Mouse (Mus musculus) stomach, postnatal 0 days (tissue): ENCODE measurements around the gene Spaca9. TPM values are rescaled to one million over a fixed set of nuclear protein-coding genes. Genes with fewer than 3 reads are reported as not detected.

ENCODE experiments used
- ATAC-seq: fragments of 200-750 bp; cut with Nextera tagmentation; 2 replicates; pipeline ENCODE4 v1.8.0; 2017; ENCODE audit not compliant: low FRiP score, low TSS enrichment
- DNase-seq: peaks from one replicate; pipeline ENCODE4 v3.0.0-alpha.2; 2016; ENCODE audit warnings: low spot score
- H3K27ac ChIP-seq: fragments of 300-500 bp; sonication (generic); replicated peaks from 2 replicates; pipeline ENCODE4 v1.5.1; 2014; ENCODE audit warnings: mild to moderate bottlenecking, control low read depth
- H3K27me3 ChIP-seq: fragments of 300-500 bp; sonication (generic); 2 replicates; pipeline ENCODE4 v1.6.1; 2014; ENCODE audit warnings: low read length; ENCODE audit not compliant: control insufficient read depth, insufficient read depth
- H3K36me3 ChIP-seq: fragments of 300-500 bp; sonication (generic); 2 replicates; pipeline ENCODE4 v1.6.1; 2014; ENCODE audit warnings: low read length, mixed read lengths; ENCODE audit not compliant: control insufficient read depth, insufficient read depth
- H3K4me1 ChIP-seq: fragments of 300-500 bp; sonication (generic); replicated peaks from 2 replicates; pipeline ENCODE4 v1.6.1; 2014; ENCODE audit warnings: antibody characterized with exemption; ENCODE audit not compliant: control insufficient read depth, insufficient read depth
- H3K4me2 ChIP-seq: fragments of 300-500 bp; sonication (generic); replicated peaks from 2 replicates; pipeline ENCODE4 v1.6.1; 2014; ENCODE audit warnings: low read depth, mild to moderate bottlenecking, control low read depth, moderate library complexity
- H3K4me3 ChIP-seq: fragments of 300-500 bp; sonication (generic); 2 replicates; pipeline ENCODE4 v1.5.1; 2014; ENCODE audit warnings: low read depth, low read length, control low read depth
- H3K9ac ChIP-seq: fragments of 300-500 bp; sonication (generic); 2 replicates; pipeline ENCODE4 v1.6.1; 2014; ENCODE audit warnings: mild to moderate bottlenecking, low read length, control low read depth, mixed read lengths
- H3K9me3 ChIP-seq: fragments of 300-500 bp; sonication (generic); 2 replicates; pipeline ENCODE4 v1.6.1; 2016; ENCODE audit warnings: low read length; ENCODE audit not compliant: control insufficient read depth
- CTCF ChIP-seq: IDR thresholded peaks from 2 replicates; pipeline ENCODE4 v1.5.1; 2016; ENCODE audit warnings: antibody characterized with exemption, low read depth, mild to moderate bottlenecking, moderate library complexity
- EP300 ChIP-seq: optimal IDR thresholded peaks from 2 replicates; pipeline ENCODE3; 2016; ENCODE audit warnings: antibody characterized with exemption
- WGBS: fragments of 180-500 bp; shearing (Covaris S2); extraction: QIAGEN DNeasy Blood & Tissue Kit; methylation state at CpG from one replicate; pipeline ENCODE4 v1.1.7; 2014; 5-methylcytosine and 5-hydroxymethylcytosine counted together
- polyA plus RNA-seq: library from polyadenylated mRNA; unstranded; fragments of >200 nt; fragmentation: Nextera tagmentation; extraction: Ambion mirVana; gene quantifications from 2 replicates; pipeline ENCODE4 v1.2.1, GENCODE M21; 2015

Gene Spaca9
- polyA plus RNA-seq, result 0.57 and 0.69 TPM in 2 replicates

GRCm38 (mm10) chr2:28699361-28700335 is at the start of gene Spaca9, which contains the start of gene Ak8:
Gene Spaca9, minus strand, starts transcription at chr2:28699727.
Gene Ak8, plus strand, starts transcription at chr2:28700164.
- Histone ChIP-seq H3K27me3 (no peaks in the 10 kb centered on the region), H3K4me2 (peak within 1 kb of the TSS; percentile 95), H3K4me3 (peak within 1 kb of the TSS; percentile 63), H3K9me3 (no peaks in the 10 kb centered on the region), H3K9ac (peak within 1 kb of the TSS; percentile 60), H3K36me3 (no peaks in the 10 kb centered on the region), H3K27ac (0 out of 2 replicates have a peak within 1 kb of the TSS, but pooled peaks have one; percentile 53), H3K4me1 (0 out of 2 replicates have a peak, but pooled peaks cover 5% of the 10 kb centered on the region)
- 1% methylated on average over 53 of the region's 53 CpGs for WGBS
- TF ChIP-seq CTCF (no peak), EP300 (no peak)
- peak; percentile 87 for ATAC-seq
- DNase-seq, result peak; percentile 86

DNA sequence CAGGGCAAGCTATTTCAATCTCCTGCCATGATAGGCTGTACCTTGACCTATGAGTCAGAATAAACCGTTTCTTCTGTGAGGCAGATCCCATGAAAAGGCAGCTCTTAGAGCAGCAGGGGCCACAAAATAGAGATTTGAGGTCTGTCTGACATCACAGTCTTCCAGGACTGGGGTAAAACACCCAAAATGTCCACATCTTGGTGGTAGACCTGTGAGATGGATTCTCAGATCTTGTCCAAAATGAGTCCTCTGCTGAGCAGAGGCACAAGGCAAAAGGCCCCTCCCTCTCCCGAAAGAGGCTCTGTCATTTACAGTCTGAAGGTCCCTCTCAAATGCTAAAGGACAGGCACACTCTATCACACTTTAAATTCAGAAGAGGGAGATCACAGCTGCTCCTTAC is 48.2 kb upstream of the Spaca9 start:
- no peak for DNase-seq
- no peaks in the 10 kb centered on the region for H3K36me3 ChIP-seq
- no peak for ATAC-seq
- no peak overlapping the region for H3K4me3 ChIP-seq
- no peak for TF ChIP-seq CTCF
- no peak for TF ChIP-seq EP300
- no peaks in the 10 kb centered on the region for H3K9me3 ChIP-seq
- H3K9ac ChIP-seq, result no peak overlapping the region
- 78% methylated on average over 2 of the region's 2 CpGs for WGBS
- no peak overlapping the region for H3K4me2 ChIP-seq
- no peak overlapping the region for H3K27ac ChIP-seq
- no peaks in the 10 kb centered on the region for H3K27me3 ChIP-seq
- no peaks in the 10 kb centered on the region for H3K4me1 ChIP-seq

DNA sequence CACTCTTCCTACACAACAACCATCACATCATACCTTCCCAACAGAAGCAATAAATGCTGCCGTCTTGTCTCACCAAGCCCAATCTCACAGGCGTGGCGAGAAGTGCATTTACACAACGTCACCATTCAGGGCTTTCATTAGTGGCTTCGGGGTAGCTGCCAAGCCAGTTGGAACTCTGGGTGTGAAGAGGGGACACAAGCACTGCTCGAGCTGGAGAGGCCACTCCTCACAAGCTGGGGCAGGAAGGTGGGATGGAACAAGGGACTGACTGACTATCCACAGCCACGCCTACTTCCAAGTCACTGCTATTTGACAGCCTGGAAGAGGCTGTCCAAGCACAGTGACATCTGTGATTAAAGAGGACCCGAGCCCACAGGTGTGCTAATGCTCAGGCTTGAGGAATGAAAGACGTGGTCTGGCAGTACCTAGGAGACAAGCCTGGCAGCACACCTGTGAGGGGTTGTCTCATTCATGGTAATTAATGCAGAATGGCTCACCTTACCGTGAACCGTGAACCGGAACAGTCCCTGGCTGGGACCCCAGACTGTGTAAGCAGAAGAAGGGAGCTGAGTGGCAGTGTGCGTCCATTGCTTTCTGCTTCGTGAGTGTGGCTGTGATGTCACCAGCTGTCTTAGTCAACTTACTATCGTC is 47.3 kb upstream of the Spaca9 start:
- Histone ChIP-seq H3K36me3 (no peaks in the 10 kb centered on the region), H3K27me3 (no peaks in the 10 kb centered on the region), H3K4me1 (no peaks in the 10 kb centered on the region), H3K4me3 (no peak overlapping the region), H3K9me3 (no peaks in the 10 kb centered on the region), H3K4me2 (no peak overlapping the region), H3K27ac (no peak overlapping the region), H3K9ac (no peak overlapping the region)
- DNase-seq (no peak), ATAC-seq (no peak; the same call in 1 of the 2 replicates)
- TF ChIP-seq EP300 (no peak), CTCF (no peak)
- 46% methylated on average over 15 of the region's 15 CpGs for whole genome bisulfite sequencing

DNA sequence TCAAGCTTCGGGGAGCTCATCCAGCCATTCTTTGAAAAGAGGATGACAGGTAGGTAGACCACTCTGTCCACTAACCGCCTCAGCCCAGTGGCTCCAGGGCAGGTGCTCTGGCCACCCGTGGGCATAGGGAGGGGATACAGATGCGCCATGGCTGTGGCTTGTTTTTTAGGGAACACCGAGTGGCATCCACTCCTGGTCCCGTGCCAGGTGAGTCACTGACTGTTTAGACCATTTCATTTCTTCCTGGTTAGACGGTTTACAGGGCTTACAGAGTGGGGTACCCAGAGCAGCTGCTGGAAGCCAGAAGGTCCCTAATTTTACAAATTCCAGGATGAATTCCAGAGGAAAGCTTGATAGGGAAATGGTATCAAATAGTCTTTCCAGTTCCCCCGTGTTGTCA is 43.2 kb upstream of the Spaca9 start:
- Histone ChIP-seq H3K4me1 (no peaks in the 10 kb centered on the region), H3K9me3 (no peaks in the 10 kb centered on the region), H3K27ac (no peak overlapping the region), H3K27me3 (no peaks in the 10 kb centered on the region), H3K4me3 (no peak overlapping the region), H3K9ac (no peak overlapping the region), H3K36me3 (no peaks in the 10 kb centered on the region), H3K4me2 (no peak overlapping the region)
- ATAC-seq (no peak), DNase-seq (no peak)
- TF ChIP-seq CTCF (no peak), EP300 (no peak)
- 52% methylated on average over 8 of the region's 8 CpGs for WGBS

DNA sequence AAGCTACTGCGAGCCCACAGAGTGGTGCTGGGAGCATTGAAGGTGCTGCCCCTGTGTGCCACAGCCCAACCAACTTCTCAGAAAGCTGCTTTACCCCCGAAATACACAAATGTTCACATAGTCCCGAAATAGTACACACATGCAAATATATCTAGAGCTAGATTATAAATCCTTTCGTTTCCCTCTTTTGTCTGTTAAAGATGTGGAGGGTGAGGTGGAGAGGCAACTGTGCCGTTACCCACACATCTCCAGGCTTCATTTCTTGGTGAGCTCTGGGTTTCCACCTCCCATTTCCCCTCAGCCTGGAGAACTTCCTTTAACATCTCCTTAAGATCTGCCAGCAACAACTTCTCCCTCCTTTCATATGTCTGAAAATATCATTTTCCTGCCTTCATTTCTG is 40.6 kb upstream of the Spaca9 start:
- no peak overlapping the region for H3K4me3 ChIP-seq
- no peaks in the 10 kb centered on the region for H3K4me1 ChIP-seq
- ATAC-seq, result no peak
- no peak overlapping the region for H3K27ac ChIP-seq
- H3K4me2 ChIP-seq, result no peak overlapping the region
- H3K9ac ChIP-seq, result no peak overlapping the region
- H3K27me3 ChIP-seq, result no peaks in the 10 kb centered on the region
- TF ChIP-seq CTCF (no peak), EP300 (no peak)
- H3K36me3 ChIP-seq, result no peaks in the 10 kb centered on the region
- no peak for DNase-seq
- H3K9me3 ChIP-seq, result no peaks in the 10 kb centered on the region
- WGBS, result 80% methylated on average over 5 of the region's 5 CpGs
